Mouse (Mus musculus) CH12.LX (cell line): Measurements from ENCODE around the gene Rab8a.

ENCODE experiments used
- CTCF ChIP-seq, 2 experiments: IDR thresholded peaks in 1 of 2; conservative IDR thresholded peaks in 1 of 2; 2 replicates each; pipeline ENCODE4 v1.5.1; 2011 to 2012; ENCODE audit warnings: low read depth in 2 of 2, low read length in 2 of 2, improper control_type of control experiment in 1 of 2, inconsistent platforms in 1 of 2, mild to moderate bottlenecking in 1 of 2, moderate library complexity in 1 of 2
- E2F4 ChIP-seq: IDR thresholded peaks from 2 replicates; pipeline ENCODE4 v1.6.1; 2011; ENCODE audit warnings: low read depth, low read length, improper control_type of control experiment; ENCODE audit not compliant: insufficient replicate concordance
- HCFC1 ChIP-seq: IDR thresholded peaks from 2 replicates; pipeline ENCODE4 v1.6.1; 2012; ENCODE audit warnings: low read depth, mild to moderate bottlenecking, inconsistent platforms, low read length, improper control_type of control experiment
- POLR2A ChIP-seq: IDR thresholded peaks from 2 replicates; pipeline ENCODE4 v1.6.1; 2011; ENCODE audit warnings: low read depth, mild to moderate bottlenecking, improper control_type of control experiment, low read length
- USF1 ChIP-seq: IDR thresholded peaks from 2 replicates; pipeline ENCODE4 v1.6.1; 2014; ENCODE audit warnings: low read depth, mild to moderate bottlenecking, inconsistent platforms, low read length, improper control_type of control experiment

DNA sequence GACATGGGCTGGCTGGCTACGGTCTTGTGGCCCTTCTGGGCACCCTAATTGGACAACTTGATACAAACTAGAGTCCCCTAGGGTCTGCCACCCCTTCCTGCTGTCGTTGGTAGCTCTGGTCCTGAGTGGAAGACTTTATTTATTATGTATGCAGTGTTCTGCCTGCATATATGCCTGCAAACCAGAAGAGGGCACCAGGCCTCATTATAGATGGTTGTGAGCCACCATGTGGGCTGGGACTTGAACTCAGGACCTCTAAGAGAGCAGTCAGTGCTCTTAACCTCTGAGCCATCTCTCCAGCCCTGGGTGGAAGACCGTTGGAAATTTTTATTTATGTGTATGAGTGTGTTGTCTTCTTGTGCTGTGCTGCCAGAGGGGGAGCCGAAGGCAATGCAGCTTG lies 59.8 kb downstream of the Rab8a start:
- TF ChIP-seq USF1 (no peak), CTCF (conservative IDR thresholded peaks at IDR 0.05 in 1 of 2, IDR thresholded peaks at IDR 0.05 in 1 of 2; ENCODE audit: low read depth in 2 of 2, low read length in 2 of 2) (peak; percentile 11 to 41; a peak in 2 of 4 replicates), HCFC1 (no peak), POLR2A (no peak), E2F4 (no peak)
